Mouse (Mus musculus) erythroblast, embryonic 14.5 days (primary cell): ENCODE measurements around the gene Stard3. TPM values are rescaled to one million over a fixed set of nuclear protein-coding genes. Genes with fewer than 3 reads are reported as not detected.

Experiments
- H3K27me3 ChIP-seq: 2 replicates; pipeline ENCODE4 v1.6.1; 2012; ENCODE audit warnings: inconsistent platforms; ENCODE audit not compliant: control insufficient read depth
- H3K36me3 ChIP-seq: 2 replicates; pipeline ENCODE4 v1.6.1; 2012; ENCODE audit warnings: mild to moderate bottlenecking, inconsistent platforms; ENCODE audit not compliant: control insufficient read depth
- H3K4me1 ChIP-seq: 2 replicates; pipeline ENCODE4 v1.6.1; 2012; ENCODE audit warnings: inconsistent platforms; ENCODE audit not compliant: control insufficient read depth
- H3K4me3 ChIP-seq: replicated peaks from 2 replicates; pipeline ENCODE3; 2012; ENCODE audit warnings: moderate library complexity, mild to moderate bottlenecking, inconsistent platforms
- H3K9me3 ChIP-seq: 2 replicates; pipeline ENCODE4 v1.6.1; 2012; ENCODE audit warnings: low read length, inconsistent platforms, mixed read lengths; ENCODE audit not compliant: control insufficient read depth
- GATA1 ChIP-seq: IDR thresholded peaks from 2 replicates; pipeline ENCODE4 v1.6.1; 2012; ENCODE audit warnings: low read length, inconsistent platforms, mixed read lengths
- TAL1 ChIP-seq: IDR thresholded peaks from 3 replicates; pipeline ENCODE4 v1.6.1; 2012; ENCODE audit warnings: low read length, inconsistent platforms, mixed read lengths
- polyA plus RNA-seq: library from polyadenylated mRNA; stranded (reverse); fragments of >175 nt; gene quantifications from 2 replicates; pipeline ENCODE4 v1.2.3, GENCODE M21; 2012

Gene Stard3
- polyA plus RNA-seq, 1 experiment, result 1.2 TPM

DNA sequence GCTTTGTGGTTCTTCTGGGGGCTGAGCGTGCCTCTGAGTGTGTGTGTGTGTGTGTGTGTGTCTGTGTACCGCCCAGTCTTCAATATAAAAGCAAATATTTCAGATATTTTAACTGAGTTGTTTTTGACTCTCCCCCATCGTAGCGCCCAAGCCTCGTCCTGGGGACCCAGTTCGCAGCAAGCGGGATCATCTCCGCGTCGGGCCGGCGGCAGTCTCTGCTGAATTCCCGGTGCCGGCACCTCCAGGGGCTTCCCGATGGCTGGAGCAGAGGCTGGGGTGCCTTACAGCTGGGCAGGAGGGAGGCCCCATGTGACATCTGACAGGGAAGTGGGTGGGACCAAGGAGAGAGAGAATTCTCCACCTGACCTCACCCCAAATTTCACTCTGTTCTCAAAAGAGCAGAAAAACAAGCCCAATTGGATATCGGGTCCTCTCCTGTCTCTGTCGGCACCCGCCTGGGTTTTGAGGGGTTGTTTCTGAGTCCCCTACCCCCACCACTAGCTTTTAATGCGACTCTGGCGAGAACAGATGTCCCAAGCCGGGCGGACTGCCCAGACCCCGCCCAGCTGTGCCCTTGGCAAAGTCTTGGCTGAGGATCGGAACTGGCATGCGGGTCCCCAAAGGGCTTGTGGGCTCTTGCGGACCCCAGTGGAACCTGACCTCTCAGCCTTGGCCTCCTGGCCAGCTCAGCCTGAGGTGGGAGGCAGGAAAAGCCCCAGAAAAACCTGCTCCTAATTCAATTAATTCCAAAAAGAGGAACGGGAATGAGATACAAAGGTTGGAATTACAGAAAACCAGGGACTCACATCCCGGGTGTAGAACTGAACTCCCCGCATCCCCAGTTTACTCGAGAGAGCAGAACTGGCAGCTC lies 37.1 kb upstream of the Stard3 start:
- Histone ChIP-seq H3K27me3 (peaks cover 100% of the 10 kb centered on the region), H3K9me3 (no peaks in the 10 kb centered on the region; the same call in 1 of the 2 replicates), H3K4me3 (no peak overlapping the region), H3K36me3 (no peaks in the 10 kb centered on the region), H3K4me1 (no peaks in the 10 kb centered on the region)
- no peak for TF ChIP-seq TAL1
- no peak for TF ChIP-seq GATA1

DNA sequence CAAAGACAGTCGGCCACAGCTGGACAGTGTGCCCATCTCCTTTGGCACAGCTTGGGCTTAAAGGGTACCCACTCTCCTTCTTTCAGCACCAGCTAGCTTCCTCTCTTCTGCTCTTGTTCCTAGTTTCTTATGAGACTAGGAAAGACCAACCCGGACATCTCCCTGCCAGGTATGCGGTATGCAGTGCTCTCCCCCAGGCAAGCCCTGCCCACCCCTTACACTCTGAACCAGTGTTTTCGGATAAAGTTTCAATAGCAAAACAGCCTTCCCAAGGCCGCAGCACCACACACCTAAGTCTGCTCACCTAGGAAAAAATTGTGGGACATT lies 36.5 kb upstream of the Stard3 start:
- no peaks in the 10 kb centered on the region for H3K4me1 ChIP-seq
- TF ChIP-seq GATA1 (no peak), TAL1 (no peak)
- H3K9me3 ChIP-seq, result no peaks in the 10 kb centered on the region; the same call in 1 of the 2 replicates
- peaks cover 100% of the 10 kb centered on the region for H3K27me3 ChIP-seq
- no peaks in the 10 kb centered on the region for H3K36me3 ChIP-seq
- H3K4me3 ChIP-seq, result no peak overlapping the region

DNA sequence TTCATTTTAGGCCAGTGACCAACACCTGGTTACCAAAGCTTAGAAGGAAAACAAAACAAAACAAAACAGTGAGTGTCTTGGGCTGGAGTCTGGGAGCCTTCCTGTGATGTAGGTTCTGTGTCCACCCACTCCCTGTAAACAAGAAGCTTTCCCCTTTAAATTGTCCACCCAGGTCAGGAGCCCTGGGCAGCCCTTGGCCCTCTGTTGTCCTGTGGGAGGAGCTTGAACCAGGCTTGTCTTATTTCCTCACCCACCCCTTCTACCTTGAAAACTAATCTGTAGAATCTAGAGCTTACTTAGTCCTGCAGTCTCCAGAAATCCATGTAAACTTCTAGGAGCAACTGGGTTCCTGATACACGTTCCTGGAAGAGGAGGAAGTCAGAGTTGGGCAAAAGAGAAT lies 36.0 kb upstream of the Stard3 start:
- Histone ChIP-seq H3K9me3 (peaks cover 1% of the 10 kb centered on the region; the same call in 1 of the 2 replicates), H3K4me3 (no peak overlapping the region), H3K27me3 (peaks cover 100% of the 10 kb centered on the region), H3K4me1 (no peaks in the 10 kb centered on the region), H3K36me3 (no peaks in the 10 kb centered on the region)
- no peak for TF ChIP-seq TAL1
- TF ChIP-seq GATA1, result no peak

DNA sequence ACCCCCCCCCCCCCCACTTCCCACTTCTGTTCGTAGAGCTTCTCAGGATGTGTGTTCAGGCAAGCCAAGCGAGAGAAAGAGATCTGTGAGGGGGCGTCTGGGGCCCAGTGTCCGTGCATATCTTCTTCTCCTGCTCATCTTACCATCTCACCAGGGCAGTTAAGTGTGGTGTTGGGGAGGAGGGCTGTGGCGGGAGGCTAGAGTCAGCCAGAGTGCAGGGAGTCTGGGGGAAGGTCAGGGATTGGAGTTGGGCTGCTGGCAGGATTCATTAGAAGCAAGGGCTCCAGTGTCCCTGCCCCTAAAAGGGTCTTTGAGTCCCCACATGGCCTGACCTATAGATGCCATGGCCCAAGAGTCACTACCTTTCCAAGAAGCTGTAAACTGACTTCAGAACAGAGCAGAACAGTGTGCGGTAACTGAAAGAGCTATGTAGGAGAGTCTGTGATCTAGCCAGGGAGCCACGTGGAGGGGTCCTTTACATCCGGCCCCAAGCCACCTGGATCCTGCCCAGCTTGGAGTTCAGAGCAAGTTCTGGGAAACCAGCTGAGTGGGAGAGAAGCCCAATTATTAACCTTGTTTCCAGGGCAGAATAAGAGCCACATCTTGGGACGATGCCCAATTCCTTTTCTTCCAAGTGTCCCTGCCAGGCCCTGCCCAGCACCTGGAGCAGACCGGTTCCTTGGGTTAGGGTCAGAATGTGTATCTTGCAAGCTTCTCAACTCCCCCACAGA lies 34.9 kb upstream of the Stard3 start:
- H3K4me1 ChIP-seq, result peaks cover 2% of the 10 kb centered on the region
- TF ChIP-seq TAL1 (no peak), GATA1 (no peak)
- H3K36me3 ChIP-seq, result no peaks in the 10 kb centered on the region
- peaks cover 5% of the 10 kb centered on the region; the same call in 1 of the 2 replicates for H3K9me3 ChIP-seq
- H3K27me3 ChIP-seq, result peaks cover 100% of the 10 kb centered on the region
- H3K4me3 ChIP-seq, result no peak overlapping the region

DNA sequence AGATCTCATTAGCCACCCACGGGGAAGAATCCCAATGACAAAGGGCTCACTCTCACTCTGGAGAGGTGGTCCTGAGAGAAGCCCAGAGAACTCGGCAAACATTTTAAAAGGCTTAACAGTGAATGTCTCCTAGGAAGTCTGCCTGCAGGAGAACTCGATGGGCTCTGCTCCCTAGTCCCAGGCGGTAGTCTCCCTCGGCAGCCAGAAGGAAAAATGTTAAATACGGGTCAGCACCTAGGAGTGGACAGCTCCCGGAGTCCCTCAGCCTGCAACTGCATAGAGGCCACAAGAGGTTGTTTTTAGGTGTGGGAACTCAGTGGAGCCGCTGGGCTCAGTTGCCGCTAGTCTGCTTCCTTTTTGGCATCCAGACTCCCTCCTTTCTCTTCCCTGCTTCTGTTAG lies 34.2 kb upstream of the Stard3 start:
- H3K9me3 ChIP-seq, result peaks cover 5% of the 10 kb centered on the region; the same call in 1 of the 2 replicates
- no peak overlapping the region for H3K4me3 ChIP-seq
- H3K27me3 ChIP-seq, result peaks cover 100% of the 10 kb centered on the region
- no peaks in the 10 kb centered on the region for H3K36me3 ChIP-seq
- TF ChIP-seq GATA1 (no peak), TAL1 (no peak)
- H3K4me1 ChIP-seq, result peaks cover 2% of the 10 kb centered on the region

DNA sequence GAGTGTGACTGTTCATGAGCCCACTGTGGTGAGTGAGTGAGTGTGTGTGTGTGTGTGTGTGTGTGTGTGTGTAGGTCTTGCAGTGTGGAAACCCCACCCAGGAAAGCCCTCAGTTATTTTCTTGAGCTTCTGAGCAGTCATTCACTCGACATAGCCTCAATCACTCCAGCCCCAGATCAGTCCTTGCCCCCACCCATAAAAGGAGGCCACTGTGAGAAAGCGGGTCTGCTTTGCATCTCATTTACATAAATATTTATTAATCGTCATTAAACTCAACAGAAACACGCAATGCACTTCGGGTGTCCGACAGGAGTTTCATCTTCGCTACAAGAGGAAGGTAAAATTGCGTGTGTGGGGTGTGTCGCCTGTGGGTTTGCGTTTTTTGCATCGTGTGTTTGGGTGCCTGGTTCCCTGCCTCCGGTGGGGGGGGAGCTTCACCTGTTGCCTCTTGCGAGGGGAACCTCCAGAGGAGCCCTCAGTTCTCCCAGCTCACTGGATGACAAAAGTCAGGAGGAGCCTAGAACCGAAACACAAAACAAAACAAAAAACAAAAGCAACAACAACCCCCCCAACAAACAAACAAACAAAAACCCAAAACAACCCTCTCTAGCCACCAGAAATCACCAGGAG lies 32.9 kb upstream of the Stard3 start:
- TF ChIP-seq TAL1 (no peak), GATA1 (no peak)
- H3K9me3 ChIP-seq, result peaks cover 5% of the 10 kb centered on the region; the same call in 1 of the 2 replicates

DNA sequence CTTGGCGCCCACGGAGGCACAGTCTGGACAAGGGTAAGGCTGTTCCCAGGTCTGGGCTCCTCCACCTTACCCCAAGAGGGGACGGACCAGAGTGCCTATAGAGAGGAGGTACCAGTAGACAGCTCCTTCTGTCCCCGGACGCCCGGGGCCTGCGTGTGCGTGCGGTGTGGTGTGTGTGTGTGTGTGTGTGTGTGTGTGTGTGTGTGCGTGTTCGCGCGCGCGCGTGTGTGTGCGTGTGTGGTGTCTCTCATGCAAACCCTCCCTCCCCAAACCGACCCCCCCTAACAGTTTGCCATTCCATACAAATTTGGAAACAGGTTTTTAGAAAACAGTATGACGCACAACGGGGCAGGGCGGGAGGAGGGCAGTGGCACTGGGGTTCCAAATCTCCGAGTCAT lies 32.3 kb upstream of the Stard3 start:
- H3K36me3 ChIP-seq, result no peaks in the 10 kb centered on the region
- TF ChIP-seq GATA1 (no peak), TAL1 (no peak)
- H3K27me3 ChIP-seq, result peaks cover 100% of the 10 kb centered on the region

More for the DNA sequence above, 32.9 kb upstream of the Stard3 start:
- Histone ChIP-seq H3K27me3 (peaks cover 100% of the 10 kb centered on the region), H3K36me3 (no peaks in the 10 kb centered on the region), H3K4me3 (no peak overlapping the region), H3K4me1 (peaks cover 2% of the 10 kb centered on the region)

DNA sequence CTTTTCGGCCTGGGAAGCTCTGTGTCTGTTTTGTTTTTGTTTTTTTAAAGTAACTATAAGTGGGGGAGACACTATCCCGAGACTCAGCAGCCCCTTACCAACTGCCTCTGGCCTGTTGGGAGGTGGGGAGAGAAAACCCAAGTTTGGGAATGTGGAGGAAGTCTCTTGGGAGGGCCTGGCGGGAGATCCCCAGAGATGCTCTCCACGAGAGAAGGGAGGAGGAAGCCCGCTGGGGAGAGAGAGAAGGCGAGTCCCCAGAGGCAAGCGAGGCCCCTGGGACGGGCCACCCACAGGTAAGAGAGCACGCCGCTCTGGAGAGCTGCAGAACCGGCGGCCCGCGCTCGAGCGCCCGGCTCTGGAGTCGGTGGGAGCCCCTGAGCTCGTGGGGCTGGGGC lies 31.4 kb upstream of the Stard3 start:
- TF ChIP-seq GATA1, result no peak
- no peak for TF ChIP-seq TAL1
- no peak overlapping the region for H3K4me3 ChIP-seq

More for the DNA sequence above, 32.3 kb upstream of the Stard3 start:
- Histone ChIP-seq H3K9me3 (peaks cover 5% of the 10 kb centered on the region; the same call in 1 of the 2 replicates), H3K4me1 (peaks cover 2% of the 10 kb centered on the region), H3K4me3 (no peak overlapping the region)

More for the DNA sequence above, 31.4 kb upstream of the Stard3 start:
- Histone ChIP-seq H3K27me3 (peaks cover 100% of the 10 kb centered on the region), H3K36me3 (no peaks in the 10 kb centered on the region), H3K9me3 (peaks cover 5% of the 10 kb centered on the region; the same call in 1 of the 2 replicates), H3K4me1 (peaks cover 2% of the 10 kb centered on the region)
